Mouse (Mus musculus) urinary bladder, postnatal 4 days (tissue): ENCODE results near the gene Kcnk5.

Source experiments
- DNase-seq, 2 experiments: peaks; one replicate each; pipeline ENCODE4 v3.0.0; 2021 to 2022; ENCODE audit warnings: low spot score in 2 of 2

The Kcnk5 gene

DNA sequence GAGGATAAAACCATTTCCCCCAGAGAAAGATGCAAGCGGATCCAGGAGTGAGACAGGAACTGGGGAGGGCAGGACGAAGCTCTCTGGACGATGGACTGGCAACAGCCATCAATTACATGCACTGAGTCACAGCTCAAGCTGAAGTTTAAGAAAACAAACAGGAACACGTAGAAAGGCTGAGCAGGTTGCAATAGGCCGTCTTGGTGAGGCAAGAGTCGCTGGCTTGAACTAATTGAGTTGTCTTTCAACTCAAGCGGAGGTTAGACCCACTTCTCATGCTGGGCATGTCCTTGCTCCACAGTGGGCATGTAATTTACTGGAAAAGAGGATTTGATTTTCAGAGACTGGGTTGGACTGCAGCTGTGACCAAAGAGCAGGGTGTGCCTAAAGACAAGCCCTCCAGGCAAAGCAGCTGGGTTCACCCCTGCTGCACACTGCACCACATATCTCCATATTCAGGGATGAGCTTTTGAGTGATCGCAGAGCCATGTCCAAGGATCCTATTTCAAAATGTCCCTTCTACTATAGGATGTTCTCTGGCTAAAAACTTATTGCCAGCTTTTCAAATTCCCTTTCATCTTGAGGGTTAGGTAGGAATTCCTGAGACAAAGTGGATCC is 19.6 kb upstream of the Kcnk5 start:
- DNase-seq = no peak

- DNase-seq = no peak
Measured at GRCm38 (mm10) chr14:20193103-20193715, 11.6 kb upstream of the Kcnk5 start.

- no peak for DNase-seq
Measured at GRCm38 (mm10) chr14:20191136-20191735, 9.6 kb upstream of the Kcnk5 start.

- DNase-seq = no peak
Measured at GRCm38 (mm10) chr14:20189751-20190150, 8.1 kb upstream of the Kcnk5 start.

DNA sequence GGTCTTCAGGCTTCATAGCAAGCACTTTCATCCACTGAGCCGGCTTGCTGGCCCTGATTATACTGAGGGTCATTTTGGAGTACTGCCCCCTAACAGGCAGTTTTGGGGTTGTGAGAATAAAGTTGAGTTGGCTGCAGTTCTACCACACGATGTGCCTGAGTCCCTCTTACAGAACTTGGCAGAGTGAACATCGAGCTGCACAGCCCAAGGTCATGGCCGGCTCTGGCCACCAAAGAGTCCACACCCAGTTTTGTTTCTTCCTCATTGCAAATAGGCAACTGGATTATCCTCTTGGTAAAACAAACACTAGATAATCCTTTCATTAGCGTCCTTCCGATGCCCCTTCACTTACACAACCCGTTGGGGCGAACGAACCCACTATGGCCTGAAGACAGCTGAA is 3.8 kb upstream of the Kcnk5 start:
- DNase-seq = no peak

- no peak for DNase-seq
Measured at GRCm38 (mm10) chr14:20183701-20184100, 2.1 kb upstream of the Kcnk5 start.

DNA sequence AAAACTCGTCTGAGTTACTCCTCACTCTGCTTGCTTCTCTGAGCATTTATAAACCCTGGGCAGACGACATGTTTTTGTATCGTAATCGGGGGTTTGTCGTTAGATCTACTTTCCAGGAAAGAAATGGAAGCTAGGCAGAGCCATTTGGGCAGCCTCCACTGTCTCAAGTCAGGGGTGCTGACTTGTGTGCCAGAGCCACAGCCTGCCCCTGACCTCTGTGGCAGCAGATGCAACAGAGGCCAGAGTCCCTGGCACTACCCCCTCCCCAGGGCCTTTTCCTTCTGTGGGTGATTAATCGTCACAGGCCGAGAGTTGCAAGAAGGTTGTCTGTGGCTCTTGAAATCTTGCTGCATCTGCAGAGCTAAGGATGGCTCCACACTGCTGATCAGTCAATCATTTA is 987 bp upstream of the Kcnk5 start:
- no peak for DNase-seq

DNA sequence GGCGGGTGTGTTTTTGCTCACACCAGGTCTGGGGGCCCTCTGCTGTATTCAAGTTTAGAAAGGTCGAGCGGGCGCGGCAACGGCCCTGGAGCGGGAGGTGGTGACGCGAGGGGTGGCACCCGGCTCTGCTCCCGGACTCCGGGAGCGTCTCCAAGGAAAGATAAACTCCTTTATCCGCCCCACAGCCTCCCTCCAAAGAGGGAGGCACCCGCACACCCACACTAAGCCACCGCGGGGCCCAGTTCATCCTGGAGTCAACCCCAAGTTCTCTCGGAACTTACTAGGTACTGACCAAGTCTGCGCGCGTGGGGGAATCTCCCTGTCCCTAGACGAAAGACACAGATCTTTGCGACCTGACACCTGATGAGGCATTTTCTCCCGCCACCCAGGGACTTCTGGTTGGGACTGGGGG is 852 bp downstream of the Kcnk5 start:
- DNase-seq = peak in 1 of 2 experiments; percentile 32

GRCm38 (mm10) chr14:20180304-20180703 is 1.3 kb downstream of the Kcnk5 start:
- DNase-seq = no peak

GRCm38 (mm10) chr14:20179731-20180280 is 1.8 kb downstream of the Kcnk5 start:
- no peak for DNase-seq

DNA sequence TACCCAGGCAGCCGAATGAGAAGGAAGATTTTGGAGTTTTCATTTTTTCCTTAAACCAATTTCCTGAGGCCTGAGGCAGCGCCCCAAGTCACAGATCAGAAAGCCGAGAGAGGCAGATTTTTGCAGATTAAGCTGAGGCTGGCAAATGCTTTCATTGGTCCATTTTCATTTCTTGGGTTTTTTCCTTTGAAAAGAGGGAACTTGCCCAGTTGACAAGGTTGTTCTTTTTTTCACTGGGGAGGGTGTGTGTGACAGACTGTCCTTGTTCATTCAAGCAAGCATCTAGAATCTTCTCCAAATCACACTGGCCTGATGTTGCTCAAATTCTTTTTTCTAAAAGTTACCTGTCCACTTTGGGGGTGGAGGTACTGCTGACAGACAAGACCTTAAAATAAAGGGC is 2.5 kb downstream of the Kcnk5 start:
- no peak for DNase-seq

GRCm38 (mm10) chr14:20178593-20178992 is 3.0 kb downstream of the Kcnk5 start:
- no peak for DNase-seq

GRCm38 (mm10) chr14:20177494-20178123 is 4.0 kb downstream of the Kcnk5 start:
- no peak for DNase-seq

GRCm38 (mm10) chr14:20175705-20176104 is 5.9 kb downstream of the Kcnk5 start:
- DNase-seq = no peak

DNA sequence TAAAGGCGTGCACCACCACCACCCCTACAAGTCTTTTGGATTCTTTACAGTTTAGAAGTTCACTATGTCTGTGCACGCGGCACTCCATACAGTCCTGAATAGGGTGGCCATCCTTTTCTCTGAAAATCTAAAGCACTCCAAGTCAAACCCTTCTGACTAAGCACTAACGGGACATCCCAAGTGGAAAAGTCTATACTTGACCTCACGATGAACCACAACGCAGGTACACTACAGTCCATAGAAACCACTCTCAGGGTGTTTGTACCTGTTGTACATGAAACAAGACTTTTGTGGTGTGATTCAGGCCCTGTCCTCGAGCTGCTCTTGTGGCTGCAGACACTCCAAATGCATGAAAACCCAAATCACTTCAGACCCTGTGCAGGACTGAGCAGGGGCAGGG is 6.5 kb downstream of the Kcnk5 start:
- no peak for DNase-seq

DNA sequence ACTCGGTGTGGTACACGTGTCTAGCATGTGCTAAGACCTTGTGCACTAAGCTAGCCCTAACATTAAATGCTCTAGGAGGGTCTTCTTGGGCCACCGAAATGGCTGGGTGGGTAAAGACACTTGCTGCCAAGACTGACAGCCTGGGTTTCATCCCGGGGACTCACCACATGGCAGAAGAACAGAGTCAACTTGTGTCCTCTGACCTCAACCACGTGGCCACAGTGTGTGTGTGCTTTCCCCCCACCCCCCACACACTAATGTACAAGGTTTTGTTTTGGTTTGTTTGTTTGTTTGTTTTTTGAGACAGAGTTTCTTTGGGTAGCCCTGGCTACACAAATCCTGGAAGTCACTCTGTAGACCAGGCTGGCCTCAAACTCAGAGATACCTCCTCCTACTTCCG is 6.9 kb downstream of the Kcnk5 start:
- no peak for DNase-seq

- no peak for DNase-seq
Measured at GRCm38 (mm10) chr14:20173873-20174490, 7.6 kb downstream of the Kcnk5 start.

DNA sequence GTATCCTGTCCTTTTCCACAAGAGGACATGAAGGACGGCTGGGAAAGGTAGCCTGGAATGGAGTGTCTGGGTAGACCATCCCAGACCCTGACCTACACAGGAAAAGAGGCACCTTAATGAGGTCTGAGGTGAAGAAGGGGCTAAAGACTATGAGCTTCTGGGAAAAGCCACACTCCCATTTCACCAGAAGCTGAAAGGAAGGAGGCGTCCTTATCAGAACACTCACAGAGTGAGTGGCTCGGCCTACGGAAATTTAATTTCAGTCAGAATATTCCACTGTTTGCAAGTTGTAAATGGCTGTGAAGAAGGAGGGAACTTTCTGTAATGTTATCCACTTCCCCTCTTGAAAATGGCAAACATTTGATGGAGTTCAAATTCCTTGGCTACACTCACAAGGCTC is 8.7 kb downstream of the Kcnk5 start:
- DNase-seq = no peak

DNA sequence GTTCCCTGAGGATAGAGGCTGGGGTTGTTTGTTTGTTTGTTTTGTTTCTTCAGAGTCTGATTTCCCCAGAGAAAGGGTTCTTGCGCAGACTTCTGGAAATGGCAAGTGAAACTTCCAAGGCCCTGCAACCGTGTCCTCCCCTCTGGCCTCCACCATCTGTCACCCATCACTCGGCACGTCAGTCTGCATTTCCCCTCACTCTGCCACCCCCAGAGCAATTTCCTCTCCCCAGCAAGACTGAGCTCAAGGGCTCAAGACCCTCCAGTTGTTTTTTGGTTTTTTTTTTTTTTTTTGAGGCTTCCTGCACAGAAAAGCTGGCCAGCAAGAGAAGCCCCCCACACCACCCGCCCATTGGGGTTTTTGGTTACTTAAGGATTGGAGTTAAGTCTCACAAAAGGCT is 9.1 kb downstream of the Kcnk5 start:
- DNase-seq = no peak

DNA sequence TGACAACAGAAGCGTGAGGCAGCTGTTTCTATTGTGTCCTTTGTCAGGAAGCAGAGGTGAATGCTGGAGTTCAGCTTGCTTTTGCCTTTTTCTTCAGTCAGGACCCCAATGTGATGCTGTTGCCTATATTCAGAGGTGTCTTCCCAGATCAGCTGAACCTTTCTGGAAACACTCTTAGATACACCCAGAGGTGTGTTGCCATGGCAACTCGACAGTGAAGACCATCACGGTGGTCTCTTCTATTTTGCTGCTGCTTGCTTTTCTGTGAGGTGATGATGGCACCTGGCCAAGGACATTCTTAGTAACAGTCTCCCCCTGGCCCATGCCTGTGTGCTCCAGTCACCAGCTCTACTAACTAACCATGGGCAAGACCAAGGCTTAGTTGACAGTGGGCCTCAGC is 9.8 kb downstream of the Kcnk5 start:
- DNase-seq = no peak

DNA sequence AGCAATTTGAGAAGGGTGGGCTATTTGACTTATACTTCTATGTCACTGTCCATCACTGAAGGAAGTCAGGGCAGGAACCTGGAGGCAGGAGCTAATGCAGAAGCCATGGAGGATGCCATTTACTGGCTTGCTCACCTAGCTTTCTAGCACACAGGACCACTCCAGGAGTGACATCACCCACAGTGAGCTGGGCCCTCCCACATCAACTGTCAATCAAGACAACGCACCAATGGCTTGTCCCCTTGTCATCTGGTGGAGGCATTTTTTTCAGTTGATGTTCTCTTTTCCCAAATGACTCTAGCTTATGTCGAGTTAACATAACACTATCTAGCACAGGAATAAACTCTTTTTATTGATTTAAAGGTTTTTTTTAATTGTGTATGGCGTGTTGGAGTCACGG is 12.4 kb downstream of the Kcnk5 start:
- DNase-seq = no peak

- no peak for DNase-seq
Measured at GRCm38 (mm10) chr14:20168478-20168877, 13.1 kb downstream of the Kcnk5 start.
